Mouse (Mus musculus): ENCODE measurements around the gene Coq5.

Gene Coq5

DNA sequence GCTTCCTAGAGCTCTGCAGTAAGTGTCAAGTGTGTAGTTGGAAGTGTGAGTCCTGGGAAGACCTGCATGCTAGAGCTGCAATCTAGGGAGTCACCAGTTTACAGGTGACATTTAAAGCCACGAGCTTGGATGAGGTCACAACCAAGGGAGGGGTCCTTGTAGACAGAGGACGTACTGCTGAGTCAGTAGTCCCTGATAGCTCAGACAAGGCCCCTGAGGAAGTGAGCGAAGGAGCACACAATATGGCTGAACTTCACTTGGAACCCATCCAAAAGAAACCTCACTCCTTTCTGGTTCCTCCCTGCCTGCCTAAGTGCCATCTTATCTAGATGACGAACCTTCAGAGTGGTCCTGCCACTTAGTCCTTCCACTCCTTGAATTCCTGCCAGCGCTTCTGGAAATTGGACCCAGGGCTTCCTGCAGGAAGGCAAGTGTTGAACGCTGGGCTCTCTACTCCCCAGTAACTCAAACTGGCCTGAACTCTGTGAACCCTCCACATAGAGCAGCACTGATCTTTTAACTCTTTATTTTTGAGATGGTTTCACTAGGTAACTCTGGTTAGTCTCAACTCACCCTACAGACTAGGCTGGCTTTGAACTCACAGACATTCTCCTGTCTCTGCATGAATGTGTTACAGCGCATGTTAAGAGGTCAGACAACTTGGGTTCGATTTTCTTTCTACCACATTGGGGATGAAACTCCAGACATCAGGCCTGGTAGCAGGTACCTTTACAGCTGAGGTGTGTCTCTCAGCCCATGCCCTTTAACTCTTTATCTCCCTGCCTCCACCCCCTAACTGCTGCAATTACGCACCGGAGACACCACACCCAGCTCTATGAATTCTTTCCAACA, 33.6 kb downstream of the Coq5 start:
- DNase-seq: no peak

DNA sequence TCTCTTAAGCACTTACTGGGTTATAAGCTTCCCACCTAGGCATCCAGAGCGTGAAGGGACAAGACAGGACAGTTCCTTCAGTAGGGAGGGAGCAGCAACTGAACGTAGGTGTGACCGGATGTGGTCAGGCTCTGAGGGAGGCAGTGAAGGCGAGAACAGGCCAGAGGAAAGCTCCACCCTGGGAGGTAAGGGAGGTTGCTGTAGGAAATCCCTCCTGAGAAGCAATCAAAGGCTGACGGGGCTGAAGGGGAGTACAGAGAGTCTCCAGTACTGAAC, 34.1 kb downstream of the Coq5 start:
- no peak for DNase-seq

DNA sequence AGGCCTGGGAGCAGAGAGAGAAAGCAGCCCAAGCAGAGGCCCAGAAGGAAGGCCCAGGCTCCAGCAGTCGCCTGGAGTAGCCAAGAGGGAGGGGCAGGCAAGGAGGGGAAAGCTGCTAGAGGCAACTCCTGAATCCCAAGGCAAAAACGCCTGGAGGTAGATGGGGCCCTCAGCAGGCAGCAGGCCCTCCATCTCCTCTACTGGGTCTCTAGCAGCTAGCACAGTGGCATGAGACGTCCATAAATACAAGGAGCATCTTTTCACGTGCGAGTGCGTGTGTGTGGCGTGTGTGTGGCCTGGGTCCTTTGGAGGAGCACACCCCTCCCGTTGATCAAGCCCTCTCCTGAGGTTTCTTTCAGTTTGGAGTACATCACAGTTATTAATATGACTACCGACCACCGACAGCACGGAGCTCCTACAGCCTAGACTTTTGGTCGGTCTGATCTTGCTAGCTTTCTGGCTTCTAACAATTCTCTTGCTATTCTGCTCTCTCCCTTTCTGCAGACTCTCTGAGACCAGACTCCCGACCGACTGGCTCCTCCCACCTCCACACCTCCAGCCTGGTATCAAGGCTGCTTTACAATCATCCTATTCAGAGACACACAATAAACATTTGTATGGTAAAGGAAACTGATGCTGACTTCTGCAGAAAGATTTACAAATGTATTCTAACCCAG, 37.6 kb downstream of the Coq5 start:
- DNase-seq: no peak

DNA sequence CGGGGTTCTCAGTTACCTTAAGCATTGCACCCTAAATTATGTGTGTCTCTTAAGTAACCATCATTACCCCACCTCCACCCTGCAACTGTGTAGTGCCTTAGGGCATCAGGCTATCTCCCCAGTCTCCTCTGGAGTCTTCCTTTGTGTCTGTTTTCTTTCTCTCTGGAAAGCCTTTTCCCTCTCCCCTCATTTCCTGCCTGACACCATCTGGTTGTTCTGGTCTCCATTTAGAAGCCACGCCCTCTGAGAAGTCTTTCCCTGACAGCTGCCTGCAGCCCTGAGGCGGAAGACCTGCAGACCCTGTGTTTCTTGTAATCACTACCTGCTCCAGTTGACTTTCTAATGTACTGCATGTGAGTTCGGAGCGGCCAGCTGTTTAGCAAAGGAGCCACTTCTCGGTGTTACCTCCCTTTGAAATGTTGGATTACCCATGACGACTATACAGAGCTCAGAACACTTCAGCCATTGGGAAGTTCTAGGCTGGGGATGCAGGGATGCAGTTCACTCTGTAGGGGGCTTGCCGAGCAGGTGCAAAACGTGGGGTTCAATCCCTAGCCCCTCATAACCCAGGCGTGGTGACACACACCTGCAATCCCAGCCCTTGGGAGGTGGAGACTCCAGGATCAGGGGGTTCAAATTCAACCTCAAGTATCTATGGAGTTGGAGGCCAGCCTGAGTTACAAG, 38.3 kb downstream of the Coq5 start:
- DNase-seq: no peak

DNA sequence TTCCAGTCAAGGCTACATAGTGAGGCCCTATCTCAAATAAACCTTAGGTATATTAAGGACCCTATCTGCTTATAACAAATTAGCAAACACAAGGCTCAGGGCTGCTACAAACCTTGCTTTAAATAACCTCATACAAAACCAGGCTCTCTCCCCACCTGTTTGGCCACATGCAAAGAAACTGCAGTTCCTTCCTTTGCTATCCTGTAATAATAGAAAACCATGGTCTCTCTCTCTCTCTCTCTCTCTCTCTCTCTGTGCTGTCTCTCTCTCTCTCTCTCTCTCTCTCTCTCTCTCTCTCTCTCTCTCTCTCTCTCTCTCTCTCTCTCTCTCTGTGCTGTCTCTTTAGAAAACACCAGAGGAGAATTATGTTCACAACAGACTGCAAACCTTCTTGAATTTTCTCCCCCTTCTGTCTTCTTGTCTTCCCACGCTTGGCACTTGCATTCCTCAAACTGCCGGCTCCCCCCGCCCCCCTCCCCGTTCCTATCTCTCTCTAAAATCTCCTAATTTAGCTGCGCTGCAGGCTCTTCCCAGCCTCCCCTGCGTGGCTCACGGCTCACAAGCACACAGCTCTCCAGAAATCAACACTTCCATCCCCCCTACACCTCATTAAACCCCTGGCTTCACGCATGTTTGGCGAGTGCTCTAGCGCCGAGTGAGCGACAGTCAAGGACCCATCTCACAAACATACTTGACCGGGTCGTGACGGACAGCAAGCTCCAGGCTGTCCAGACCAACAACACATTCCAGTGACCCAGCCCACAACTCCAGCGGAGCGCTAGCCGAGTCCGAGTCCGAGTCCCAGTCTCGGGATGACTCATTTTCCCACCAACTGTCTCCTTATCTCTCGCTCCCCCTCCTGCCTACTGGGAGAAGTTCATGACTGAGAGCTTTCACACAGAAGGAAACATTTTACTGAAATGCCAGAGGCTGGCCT, 39.8 kb downstream of the Coq5 start:
- DNase-seq: peak; percentile 78

DNA sequence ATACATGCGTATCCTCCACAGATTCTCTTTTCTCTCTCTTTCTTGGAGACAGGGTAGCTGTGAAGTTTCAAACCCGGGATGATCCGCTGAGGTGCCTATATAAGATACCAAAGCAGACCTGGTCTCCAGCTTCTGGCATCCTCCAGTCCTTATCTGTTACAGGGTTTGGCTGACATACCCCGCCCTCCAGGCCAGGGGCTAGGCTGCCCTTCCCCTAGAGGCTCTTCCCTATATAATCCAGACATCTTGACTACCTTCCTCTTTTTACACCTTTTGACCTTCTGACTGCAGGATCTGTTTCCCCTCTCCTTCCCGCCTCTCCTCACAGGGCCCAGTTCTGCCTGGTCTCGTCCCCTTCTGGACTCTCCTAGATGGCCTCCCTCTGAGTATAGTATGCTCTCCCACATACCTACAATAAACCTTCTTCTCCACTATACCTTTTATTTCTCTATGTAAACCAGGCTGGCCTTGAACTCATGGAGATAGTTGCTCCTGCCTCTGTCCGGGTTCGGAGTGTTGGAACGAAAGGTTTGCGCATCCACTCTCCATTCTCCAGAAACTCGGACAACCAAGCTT, 46.9 kb downstream of the Coq5 start:
- no peak for DNase-seq

DNA sequence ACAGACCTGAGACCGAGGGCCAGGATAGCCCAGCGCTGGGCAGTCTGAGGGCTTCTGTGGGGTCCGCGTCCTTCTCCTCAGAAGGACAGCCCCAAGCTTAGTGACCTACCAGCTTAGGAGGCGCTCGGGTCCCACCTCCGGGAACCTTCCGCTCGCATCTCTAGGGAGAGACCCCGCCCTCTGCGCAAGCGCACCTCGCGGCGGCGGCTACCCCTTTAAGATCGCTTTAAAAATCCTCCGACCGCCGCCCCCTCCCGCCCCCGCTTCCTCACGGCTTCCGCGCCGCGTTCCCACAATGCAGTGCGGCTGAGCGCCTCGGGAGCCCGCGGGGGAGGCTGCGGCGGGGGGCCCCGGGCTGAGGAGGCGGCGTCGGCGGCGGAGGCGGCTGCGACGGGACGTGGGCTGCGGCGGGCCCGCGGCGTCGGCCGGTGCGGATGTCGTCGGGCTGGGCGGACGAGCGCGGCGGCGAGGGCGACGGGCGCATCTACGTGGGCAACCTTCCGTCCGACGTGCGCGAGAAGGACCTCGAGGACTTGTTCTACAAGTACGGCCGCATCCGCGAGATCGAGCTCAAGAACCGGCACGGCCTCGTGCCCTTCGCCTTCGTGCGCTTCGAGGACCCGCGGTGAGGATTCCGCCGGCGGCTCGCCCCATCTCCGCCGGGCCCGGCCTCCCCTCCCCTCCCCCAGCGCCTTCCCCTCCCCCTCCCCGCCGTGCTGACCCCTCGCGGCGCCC, 47.6 kb downstream of the Coq5 start, which contains the start of gene Srsf9:
Srsf9 (plus strand) TSS at position 303 of the 735 bp plus-strand sequence.
- peak; percentile 95 for DNase-seq

DNA sequence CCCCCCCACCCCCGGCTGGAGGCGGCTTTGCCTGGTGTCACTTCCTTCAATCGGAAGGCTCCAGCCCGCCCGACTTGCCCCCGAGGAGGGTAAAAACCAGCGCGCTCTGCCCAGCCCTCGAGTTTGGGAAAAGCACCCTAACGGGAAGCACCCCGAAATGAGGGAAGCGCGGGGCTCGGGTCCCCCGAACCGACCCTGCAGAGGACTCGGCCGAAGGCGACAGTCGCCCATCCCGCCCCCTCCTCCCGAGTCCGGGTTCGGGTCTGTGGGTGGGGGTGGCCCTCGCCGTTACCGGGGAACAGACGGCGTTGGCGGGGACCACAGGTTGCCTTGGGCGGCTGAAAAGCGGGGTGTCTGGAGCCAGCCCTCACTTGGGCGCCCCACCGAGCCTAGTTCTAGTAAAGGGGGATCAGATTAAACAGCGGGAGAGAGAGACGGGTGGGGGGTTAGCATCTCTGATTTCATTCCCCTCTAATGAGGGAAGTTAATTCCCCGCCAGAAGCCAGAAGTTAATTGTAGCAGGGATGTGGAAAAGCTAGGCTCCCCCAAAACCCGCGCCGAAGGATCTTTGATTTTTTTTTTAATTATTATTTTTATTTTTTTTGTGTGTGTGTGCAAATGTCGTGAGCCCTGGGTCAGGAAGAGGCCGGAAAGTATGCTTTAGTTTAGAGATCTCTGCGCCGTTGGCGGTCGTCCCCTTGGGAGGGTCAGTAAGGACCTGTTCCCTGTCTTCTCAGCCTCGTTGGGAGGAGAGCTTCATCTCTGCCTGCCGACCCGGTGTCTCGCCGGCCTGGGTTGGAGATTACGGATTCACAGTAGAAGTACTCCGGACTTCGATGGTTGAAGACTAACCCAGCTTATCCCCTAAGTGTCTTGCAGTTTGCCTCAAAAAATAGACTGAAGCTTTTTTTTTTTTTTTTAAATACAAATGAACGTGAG, 48.4 kb downstream of the Coq5 start:
- DNase-seq: peak; percentile 70

DNA sequence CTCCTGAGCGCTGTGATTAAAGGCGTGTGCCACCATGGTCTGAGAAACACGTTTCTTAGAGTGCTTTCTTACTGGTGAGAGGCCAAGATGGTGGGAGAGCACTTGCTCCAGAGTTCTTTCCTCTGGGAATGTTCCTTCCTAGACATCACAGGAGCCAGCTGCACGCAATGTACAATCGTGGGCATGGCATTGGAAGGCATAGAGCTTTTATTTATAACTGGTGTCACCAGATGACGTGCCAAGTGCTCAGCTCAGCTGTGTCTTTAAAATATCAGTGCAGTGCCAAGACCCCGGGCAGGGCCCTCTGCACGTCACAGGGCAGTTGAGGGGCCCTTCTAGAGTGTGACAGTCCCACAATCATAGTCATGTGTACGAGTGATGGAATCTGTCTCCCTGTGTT, 51.5 kb downstream of the Coq5 start:
- no peak for DNase-seq

DNA sequence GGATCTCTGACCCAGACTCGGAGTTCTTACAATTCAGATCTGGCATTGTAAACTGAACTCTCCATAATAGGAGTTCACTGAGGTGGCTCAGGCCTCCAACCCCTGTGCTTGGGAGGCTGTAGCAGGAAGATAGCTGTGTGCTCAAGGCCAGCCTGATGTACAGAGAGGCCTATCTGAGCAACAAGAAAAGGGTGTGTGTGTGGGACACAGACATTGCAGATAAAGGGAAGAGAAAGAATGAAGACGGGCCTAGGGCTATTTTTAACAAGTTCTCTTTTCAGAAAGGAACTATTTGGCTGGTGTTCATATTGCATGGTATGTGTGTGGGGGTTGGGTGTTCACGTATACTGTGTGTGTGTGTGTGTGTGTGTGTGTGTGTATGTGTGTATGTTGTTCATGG, 54.2 kb downstream of the Coq5 start:
- no peak for DNase-seq

DNA sequence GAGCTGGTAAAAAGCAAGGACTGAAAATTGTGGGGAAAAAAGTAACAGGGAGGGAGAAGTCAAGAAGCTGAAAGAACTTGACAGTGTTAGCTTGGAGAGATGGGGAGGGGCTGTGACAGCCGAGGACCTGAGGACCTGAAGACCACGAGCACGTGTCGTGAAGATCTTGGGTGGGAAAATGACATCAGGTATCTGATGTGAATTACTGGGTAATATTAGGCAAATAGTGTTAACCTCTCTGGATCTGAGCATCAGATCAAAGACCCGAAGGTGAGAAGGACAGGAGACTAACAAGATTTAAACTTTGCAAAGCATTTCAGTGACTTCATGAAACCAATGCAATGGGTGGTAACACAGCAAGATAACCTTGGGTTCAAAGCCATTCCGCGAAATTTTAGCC, 60.5 kb downstream of the Coq5 start:
- no peak for DNase-seq

DNA sequence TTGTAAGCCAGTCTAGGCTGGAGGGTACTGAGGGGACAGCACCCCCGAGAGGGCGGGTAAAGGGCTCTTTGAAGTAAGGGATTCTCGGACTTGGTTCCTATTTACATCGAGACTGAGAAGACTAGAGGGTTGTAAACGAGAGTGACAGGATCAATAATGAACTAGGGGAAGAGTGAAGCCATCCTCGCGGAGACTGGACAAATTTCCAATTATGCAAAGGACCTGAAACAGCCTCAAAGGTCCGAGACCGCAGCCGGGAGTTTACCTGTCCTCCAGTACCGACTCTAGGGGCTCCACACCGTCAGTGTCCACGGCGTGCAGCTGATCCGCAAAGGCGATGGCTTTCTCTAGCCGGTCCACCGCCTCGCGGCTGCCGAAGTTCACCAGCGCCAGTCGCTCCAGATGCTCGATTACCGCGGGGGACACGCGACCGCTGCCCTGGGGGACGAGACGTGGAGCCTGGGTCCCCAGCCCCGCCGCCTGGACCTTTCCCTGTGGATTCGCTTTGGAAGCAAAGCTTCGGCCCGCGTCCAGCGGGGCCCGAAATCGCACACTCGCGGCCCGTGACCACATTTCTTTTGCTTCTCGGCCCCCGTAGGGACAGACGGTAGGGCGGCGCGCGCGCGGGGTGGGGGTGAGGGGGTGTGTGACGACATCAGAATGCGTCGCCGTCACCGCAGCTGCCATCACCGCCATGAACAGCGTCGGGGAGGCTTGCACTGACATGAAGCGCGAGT, 61.3 kb downstream of the Coq5 start, which contains the start of the genes Gatc and Triap1:
Gatc (minus strand) TSS at position 602 of the 737 bp plus-strand sequence.
Triap1 (plus strand) TSS at position 649 of the 737 bp plus-strand sequence.
- peak; percentile 85 for DNase-seq

DNA sequence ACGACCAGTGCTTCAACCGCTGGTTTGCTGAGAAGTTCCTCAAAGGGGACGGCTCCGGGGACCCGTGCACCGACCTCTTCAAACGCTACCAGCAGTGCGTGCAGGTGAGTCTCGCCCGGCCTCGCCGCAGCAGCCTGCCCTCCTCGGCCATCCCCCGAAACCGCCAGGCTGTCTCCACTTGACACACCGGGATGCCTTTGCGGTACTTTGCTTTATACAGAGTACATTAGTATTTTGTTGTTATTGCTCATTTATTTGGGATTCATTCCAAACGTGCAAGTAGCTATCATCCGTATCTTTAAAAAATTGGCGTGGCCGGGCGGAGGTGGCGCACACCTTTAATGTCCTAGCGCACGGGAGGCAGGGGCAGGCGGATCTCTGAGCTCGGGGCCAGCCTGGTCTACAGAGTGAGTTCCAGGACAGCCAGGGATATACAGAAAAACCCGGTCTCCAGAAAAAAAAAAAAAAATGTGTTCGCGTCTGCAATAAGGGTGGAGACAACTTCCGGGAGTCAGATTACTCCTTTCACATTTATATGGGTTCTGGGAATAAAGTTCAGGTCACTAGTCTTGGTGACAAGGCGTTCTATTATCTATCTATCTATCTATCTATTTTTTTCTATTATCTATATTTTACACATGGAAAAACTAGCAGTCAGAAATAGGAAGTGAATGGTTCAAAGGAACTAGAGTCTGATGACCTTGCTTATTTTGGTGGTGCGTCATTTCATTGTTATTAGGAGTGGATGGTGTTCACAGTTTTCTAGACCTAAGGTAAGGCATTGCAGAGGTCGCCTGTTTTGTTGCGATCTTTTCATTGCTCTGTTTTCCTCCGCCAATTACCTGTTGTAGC, 62.1 kb downstream of the Coq5 start:
- no peak for DNase-seq

All from cerebellum, adult 11-12 months (tissue).